Mouse (Mus musculus): ENCODE results near the gene Arid5b. TPM values are rescaled to one million over a fixed set of nuclear protein-coding genes. Genes with fewer than 3 reads are reported as not detected.
A peak's percentile ranks its signal among the peaks of the same experiment; 100 is the strongest.

Gene Arid5b
- polyA plus RNA-seq, 1 experiment from 2014 or later, result 50.2 TPM

- peak; percentile 81 for ATAC-seq (ENCODE audit: insufficient number of reproducible peaks, low FRiP score, low TSS enrichment, low read depth)
- peak overlapping the region; percentile 66 for H3K27ac ChIP-seq (replicated peaks)
- H3K9me3 ChIP-seq (replicated peaks), result no peaks in the 10 kb centered on the region
- peak overlapping the region; percentile 26 for H3K9ac ChIP-seq
- peaks cover 27% of the 10 kb centered on the region for H3K4me1 ChIP-seq
- 2% methylated on average over 26 of the region's 27 CpGs for WGBS
- peak overlapping the region; percentile 90 for H3K4me2 ChIP-seq (replicated peaks)
- H3K36me3 ChIP-seq, result no peaks in the 10 kb centered on the region
- no peaks in the 10 kb centered on the region for H3K27me3 ChIP-seq
- peak overlapping the region; percentile 46 for H3K4me3 ChIP-seq (replicated peaks)
Measured at GRCm38 (mm10) chr10:68282466-68283391, 4.2 kb upstream of the Arid5b start.

- H3K27me3 ChIP-seq, result no peaks in the 10 kb centered on the region
- no peak overlapping the region for H3K4me2 ChIP-seq (replicated peaks)
- no peak for ATAC-seq (ENCODE audit: insufficient number of reproducible peaks, low FRiP score, low TSS enrichment, low read depth)
- H3K4me3 ChIP-seq (replicated peaks), result no peak overlapping the region
- no peaks in the 10 kb centered on the region for H3K9me3 ChIP-seq (replicated peaks)
- H3K9ac ChIP-seq, result no peak overlapping the region
- 33% methylated on average over 3 of the region's 3 CpGs for WGBS
- no peaks in the 10 kb centered on the region for H3K36me3 ChIP-seq
- peaks cover 27% of the 10 kb centered on the region for H3K4me1 ChIP-seq
- peak overlapping the region; percentile 66; the same call in 1 of the 2 replicates for H3K27ac ChIP-seq (replicated peaks)
Measured at GRCm38 (mm10) chr10:68281775-68282106, 3.2 kb upstream of the Arid5b start.

GRCm38 (mm10) chr10:68281076-68281774, 2.7 kb upstream of the Arid5b start:
- Histone ChIP-seq H3K9me3 (replicated peaks) (no peaks in the 10 kb centered on the region), H3K4me1 (peaks cover 29% of the 10 kb centered on the region), H3K27me3 (no peaks in the 10 kb centered on the region), H3K4me2 (replicated peaks) (no peak overlapping the region), H3K9ac (no peak overlapping the region), H3K27ac (replicated peaks) (peak overlapping the region; percentile 13; the same call in 1 of the 2 replicates), H3K4me3 (replicated peaks) (no peak overlapping the region), H3K36me3 (no peaks in the 10 kb centered on the region)
- no peak for ATAC-seq (ENCODE audit: insufficient number of reproducible peaks, low FRiP score, low TSS enrichment, low read depth)
- WGBS, result 46% methylated on average over 6 of the region's 6 CpGs

- no peaks in the 10 kb centered on the region for H3K27me3 ChIP-seq
- H3K9me3 ChIP-seq (replicated peaks), result no peaks in the 10 kb centered on the region
- WGBS, result 0% methylated on average over 41 of the region's 41 CpGs
- ATAC-seq (ENCODE audit: insufficient number of reproducible peaks, low FRiP score, low TSS enrichment, low read depth), result no peak
- peak overlapping the region; percentile 67 for H3K4me3 ChIP-seq (replicated peaks)
- no peaks in the 10 kb centered on the region for H3K36me3 ChIP-seq
- peaks cover 42% of the 10 kb centered on the region for H3K4me1 ChIP-seq
- peak overlapping the region; percentile 87 for H3K4me2 ChIP-seq (replicated peaks)
- H3K9ac ChIP-seq, result peak overlapping the region; percentile 45
- H3K27ac ChIP-seq (replicated peaks), result peak overlapping the region; percentile 96
Measured at GRCm38 (mm10) chr10:68279516-68280501, 1.3 kb upstream of the Arid5b start.

- no peak for ATAC-seq (ENCODE audit: insufficient number of reproducible peaks, low FRiP score, low TSS enrichment, low read depth)
Measured at GRCm38 (mm10) chr10:68277671-68278151, 829 bp downstream of the Arid5b start.

GRCm38 (mm10) chr10:68276976-68277441, 1.5 kb downstream of the Arid5b start:
- Histone ChIP-seq H3K4me1 (peaks cover 30% of the 10 kb centered on the region), H3K4me2 (replicated peaks) (peak overlapping the region; percentile 87), H3K9me3 (replicated peaks) (no peaks in the 10 kb centered on the region), H3K27me3 (no peaks in the 10 kb centered on the region), H3K36me3 (peaks cover 16% of the 10 kb centered on the region; the same call in 1 of the 2 replicates), H3K4me3 (replicated peaks) (peak overlapping the region; percentile 67), H3K27ac (replicated peaks) (peak overlapping the region; percentile 96), H3K9ac (peak overlapping the region; percentile 65)
- under 1% methylated on average over 34 of the region's 34 CpGs for WGBS
- peak; percentile 49; the same call in 1 of the 2 replicates for ATAC-seq (ENCODE audit: insufficient number of reproducible peaks, low FRiP score, low TSS enrichment, low read depth)

More at GRCm38 (mm10) chr10:68277671-68278151, 829 bp downstream of the Arid5b start:
- peak overlapping the region; percentile 96 for H3K27ac ChIP-seq (replicated peaks)
- H3K27me3 ChIP-seq, result no peaks in the 10 kb centered on the region
- peaks cover 16% of the 10 kb centered on the region; the same call in 1 of the 2 replicates for H3K36me3 ChIP-seq
- peak overlapping the region; percentile 65 for H3K9ac ChIP-seq
- peak overlapping the region; percentile 67 for H3K4me3 ChIP-seq (replicated peaks)
- no peaks in the 10 kb centered on the region for H3K9me3 ChIP-seq (replicated peaks)
- H3K4me1 ChIP-seq, result peaks cover 37% of the 10 kb centered on the region
- peak overlapping the region; percentile 87 for H3K4me2 ChIP-seq (replicated peaks)
- WGBS, result under 1% methylated on average over 15 of the region's 15 CpGs

GRCm38 (mm10) chr10:68276350-68276975, 2.1 kb downstream of the Arid5b start:
- peak overlapping the region; percentile 96 for H3K27ac ChIP-seq (replicated peaks)
- H3K4me1 ChIP-seq, result peaks cover 28% of the 10 kb centered on the region
- peak; percentile 80 for ATAC-seq (ENCODE audit: insufficient number of reproducible peaks, low FRiP score, low TSS enrichment, low read depth)
- no peaks in the 10 kb centered on the region for H3K27me3 ChIP-seq
- peak overlapping the region; percentile 65 for H3K9ac ChIP-seq
- WGBS, result under 1% methylated on average over 28 of the region's 29 CpGs
- peak overlapping the region; percentile 67 for H3K4me3 ChIP-seq (replicated peaks)
- H3K9me3 ChIP-seq (replicated peaks), result no peaks in the 10 kb centered on the region
- peaks cover 16% of the 10 kb centered on the region; the same call in 1 of the 2 replicates for H3K36me3 ChIP-seq
- H3K4me2 ChIP-seq (replicated peaks), result peak overlapping the region; percentile 87

- ATAC-seq (ENCODE audit: insufficient number of reproducible peaks, low FRiP score, low TSS enrichment, low read depth), result no peak
- WGBS, result 16% methylated on average over 18 of the region's 18 CpGs
- Histone ChIP-seq H3K4me2 (replicated peaks) (peak overlapping the region; percentile 87), H3K27ac (replicated peaks) (peak overlapping the region; percentile 96), H3K9ac (no peak overlapping the region), H3K27me3 (no peaks in the 10 kb centered on the region), H3K4me1 (peaks cover 16% of the 10 kb centered on the region), H3K36me3 (peaks cover 22% of the 10 kb centered on the region), H3K9me3 (replicated peaks) (no peaks in the 10 kb centered on the region), H3K4me3 (replicated peaks) (peak overlapping the region; percentile 67)
Measured at GRCm38 (mm10) chr10:68274900-68275760, 3.4 kb downstream of the Arid5b start.

GRCm38 (mm10) chr10:68269789-68270188, 8.8 kb downstream of the Arid5b start:
- Histone ChIP-seq H3K4me3 (replicated peaks) (no peak overlapping the region), H3K27me3 (no peaks in the 10 kb centered on the region), H3K9ac (no peak overlapping the region), H3K4me2 (replicated peaks) (no peak overlapping the region), H3K4me1 (peaks cover 7% of the 10 kb centered on the region), H3K27ac (replicated peaks) (no peak overlapping the region), H3K9me3 (replicated peaks) (no peaks in the 10 kb centered on the region), H3K36me3 (peaks cover 31% of the 10 kb centered on the region)
- no peak for ATAC-seq (ENCODE audit: insufficient number of reproducible peaks, low FRiP score, low TSS enrichment, low read depth)
- 87% methylated on average over 10 of the region's 10 CpGs for WGBS
